Mouse (Mus musculus) gastrocnemius, postnatal 25 days (tissue): Measurements from ENCODE around the gene Etv6. TPM values are rescaled to one million over a fixed set of nuclear protein-coding genes. Genes with fewer than 3 reads are reported as not detected.

Experiments used
- DNase-seq: peaks from one replicate; pipeline ENCODE4 v3.0.0; 2022
- total RNA-seq, 2 experiments: library from RNA; stranded (reverse); gene quantifications; 1 replicate in 1 of 2; 2 replicates in 1 of 2; pipeline ENCODE4 v1.2.3; 2021

Etv6 gene
- total RNA-seq, 2 experiments from 2014 or later = 7.5 to 9.4 TPM

- DNase-seq = no peak
Measured at GRCm38 (mm10) chr6:134259913-134260312, 224.4 kb downstream of the Etv6 start.

- DNase-seq = no peak
Measured at GRCm38 (mm10) chr6:134261904-134262303, 226.4 kb downstream of the Etv6 start.

GRCm38 (mm10) chr6:134262383-134262782, 226.9 kb downstream of the Etv6 start:
- no peak for DNase-seq

- DNase-seq = no peak
Measured at GRCm38 (mm10) chr6:134262911-134263607, 227.6 kb downstream of the Etv6 start.

GRCm38 (mm10) chr6:134273884-134274283, 238.4 kb downstream of the Etv6 start:
- DNase-seq = no peak

- DNase-seq = no peak
Measured at GRCm38 (mm10) chr6:134276954-134277353, 241.5 kb downstream of the Etv6 start.

GRCm38 (mm10) chr6:134282095-134282494, 246.6 kb downstream of the Etv6 start:
- DNase-seq = no peak

GRCm38 (mm10) chr6:134291823-134292222, 256.3 kb downstream of the Etv6 start:
- no peak for DNase-seq

GRCm38 (mm10) chr6:134292404-134292803, 256.9 kb downstream of the Etv6 start:
- no peak for DNase-seq

GRCm38 (mm10) chr6:134293615-134294508, 258.4 kb downstream of the Etv6 start:
- no peak for DNase-seq

GRCm38 (mm10) chr6:134297884-134298619, 262.6 kb downstream of the Etv6 start:
- no peak for DNase-seq

GRCm38 (mm10) chr6:134301951-134302350, 266.5 kb downstream of the Etv6 start:
- DNase-seq = no peak

GRCm38 (mm10) chr6:134311346-134311745, 275.8 kb downstream of the Etv6 start:
- DNase-seq = no peak

- no peak for DNase-seq
Measured at GRCm38 (mm10) chr6:134312571-134312970, 277.1 kb downstream of the Etv6 start.

GRCm38 (mm10) chr6:134317371-134317770, 281.9 kb downstream of the Etv6 start:
- no peak for DNase-seq

Other genes starting within 250 kb of the Etv6 start
- not detected for gene Kap, start 181.9 kb upstream of the Etv6 start, total RNA-seq